Mouse (Mus musculus): Measurements from ENCODE around the gene Gabpb2. TPM values are rescaled to one million over a fixed set of nuclear protein-coding genes. Genes with fewer than 3 reads are reported as not detected.

Gene Gabpb2
- polyA plus RNA-seq, 1 experiment from 2014 or later: 7.7 TPM

GRCm38 (mm10) chr3:95243086-95243485 lies 25.4 kb upstream of the Gabpb2 start:
- no peak for ATAC-seq (ENCODE audit: insufficient number of reproducible peaks, low FRiP score)
- H3K4me2 ChIP-seq: no peak overlapping the region
- no peak overlapping the region for H3K27ac ChIP-seq (ENCODE audit: poor library complexity, severe bottlenecking)
- H3K27me3 ChIP-seq (replicated peaks): no peaks in the 10 kb centered on the region
- H3K4me3 ChIP-seq: no peak overlapping the region
- 75% methylated on average over 2 of the region's 2 CpGs for WGBS
- no peak overlapping the region for H3K9ac ChIP-seq
- 0 out of 2 replicates have a peak, but pooled peaks cover 6% of the 10 kb centered on the region for H3K9me3 ChIP-seq (replicated peaks)
- peaks cover 5% of the 10 kb centered on the region for H3K4me1 ChIP-seq (replicated peaks)
- H3K36me3 ChIP-seq: peaks cover 17% of the 10 kb centered on the region

- Histone ChIP-seq H3K9ac (peak within 1 kb of the TSS; percentile 26), H3K27ac (ENCODE audit: poor library complexity, severe bottlenecking) (no peak within 1 kb of the TSS), H3K4me2 (peak within 1 kb of the TSS; percentile 34), H3K27me3 (replicated peaks) (no peaks in the 10 kb centered on the region), H3K36me3 (peaks cover 26% of the 10 kb centered on the region), H3K4me3 (0 out of 2 replicates have a peak within 1 kb of the TSS, but pooled peaks have one; percentile 0), H3K4me1 (replicated peaks) (peaks cover 10% of the 10 kb centered on the region), H3K9me3 (replicated peaks) (0 out of 2 replicates have a peak, but pooled peaks cover 9% of the 10 kb centered on the region)
- 72% methylated on average over 7 of the region's 7 CpGs for WGBS
- no peak for ATAC-seq (ENCODE audit: insufficient number of reproducible peaks, low FRiP score)
These were observed 23.8 kb upstream of the Gabpb2 start, which contains the start of gene Gm128 for GRCm38 (mm10) chr3:95241498-95241897. TSS of gene Gm128 (minus strand) at chr3:95241598.

GRCm38 (mm10) chr3:95240900-95241299 lies 23.2 kb upstream of the Gabpb2 start:
- Histone ChIP-seq H3K36me3 (peaks cover 32% of the 10 kb centered on the region), H3K9ac (peak overlapping the region; percentile 26), H3K4me1 (replicated peaks) (peaks cover 10% of the 10 kb centered on the region), H3K27ac (ENCODE audit: poor library complexity, severe bottlenecking) (no peak overlapping the region), H3K27me3 (replicated peaks) (no peaks in the 10 kb centered on the region), H3K4me3 (0 out of 2 replicates have a peak overlapping the region, but pooled peaks have one; percentile 0), H3K9me3 (replicated peaks) (0 out of 2 replicates have a peak, but pooled peaks cover 9% of the 10 kb centered on the region), H3K4me2 (peak overlapping the region; percentile 34)
- 26% methylated on average over 17 of the region's 17 CpGs for WGBS
- 0 out of 2 replicates have a peak, but pooled peaks have one; percentile 13 for ATAC-seq (ENCODE audit: insufficient number of reproducible peaks, low FRiP score)

- no peak overlapping the region for H3K27ac ChIP-seq (ENCODE audit: poor library complexity, severe bottlenecking)
- no peak for ATAC-seq (ENCODE audit: insufficient number of reproducible peaks, low FRiP score)
- H3K4me1 ChIP-seq (replicated peaks): peaks cover 10% of the 10 kb centered on the region
- H3K27me3 ChIP-seq (replicated peaks): no peaks in the 10 kb centered on the region
- peaks cover 35% of the 10 kb centered on the region for H3K36me3 ChIP-seq
- H3K9ac ChIP-seq: no peak overlapping the region
- 0 out of 2 replicates have a peak, but pooled peaks cover 6% of the 10 kb centered on the region for H3K9me3 ChIP-seq (replicated peaks)
- 84% methylated on average over 12 of the region's 12 CpGs for WGBS
- H3K4me2 ChIP-seq: no peak overlapping the region
- no peak overlapping the region for H3K4me3 ChIP-seq
These were observed 22.3 kb upstream of the Gabpb2 start for GRCm38 (mm10) chr3:95239971-95240370.

GRCm38 (mm10) chr3:95239022-95239421 lies 21.3 kb upstream of the Gabpb2 start:
- 0 out of 2 replicates have a peak, but pooled peaks cover 6% of the 10 kb centered on the region for H3K9me3 ChIP-seq (replicated peaks)
- no peak overlapping the region for H3K4me2 ChIP-seq
- peaks cover 10% of the 10 kb centered on the region for H3K4me1 ChIP-seq (replicated peaks)
- H3K36me3 ChIP-seq: peaks cover 44% of the 10 kb centered on the region
- no peak overlapping the region for H3K27ac ChIP-seq (ENCODE audit: poor library complexity, severe bottlenecking)
- 85% methylated on average over 6 of the region's 6 CpGs for WGBS
- no peak overlapping the region for H3K9ac ChIP-seq
- H3K27me3 ChIP-seq (replicated peaks): no peaks in the 10 kb centered on the region
- no peak for ATAC-seq (ENCODE audit: insufficient number of reproducible peaks, low FRiP score)
- no peak overlapping the region for H3K4me3 ChIP-seq

GRCm38 (mm10) chr3:95237541-95238099 lies 19.9 kb upstream of the Gabpb2 start:
- Histone ChIP-seq H3K27me3 (replicated peaks) (no peaks in the 10 kb centered on the region), H3K4me1 (replicated peaks) (peaks cover 16% of the 10 kb centered on the region), H3K4me3 (no peak overlapping the region), H3K9me3 (replicated peaks) (0 out of 2 replicates have a peak, but pooled peaks cover 6% of the 10 kb centered on the region), H3K36me3 (peaks cover 58% of the 10 kb centered on the region), H3K4me2 (no peak overlapping the region), H3K27ac (ENCODE audit: poor library complexity, severe bottlenecking) (no peak overlapping the region), H3K9ac (no peak overlapping the region)
- ATAC-seq (ENCODE audit: insufficient number of reproducible peaks, low FRiP score): no peak
- WGBS: 78% methylated on average over 8 of the region's 8 CpGs

GRCm38 (mm10) chr3:95235386-95236301 lies 17.9 kb upstream of the Gabpb2 start:
- H3K27ac ChIP-seq (ENCODE audit: poor library complexity, severe bottlenecking): no peak overlapping the region
- H3K4me1 ChIP-seq (replicated peaks): peaks cover 32% of the 10 kb centered on the region
- no peak overlapping the region for H3K4me2 ChIP-seq
- H3K36me3 ChIP-seq: peaks cover 73% of the 10 kb centered on the region
- WGBS: 88% methylated on average over 23 of the region's 23 CpGs
- no peak overlapping the region for H3K4me3 ChIP-seq
- no peak for ATAC-seq (ENCODE audit: insufficient number of reproducible peaks, low FRiP score)
- H3K9ac ChIP-seq: no peak overlapping the region
- no peaks in the 10 kb centered on the region for H3K27me3 ChIP-seq (replicated peaks)
- 0 out of 2 replicates have a peak, but pooled peaks cover 6% of the 10 kb centered on the region for H3K9me3 ChIP-seq (replicated peaks)

GRCm38 (mm10) chr3:95233303-95233980 lies 15.7 kb upstream of the Gabpb2 start:
- peaks cover 73% of the 10 kb centered on the region for H3K36me3 ChIP-seq
- no peak overlapping the region for H3K9ac ChIP-seq
- 87% methylated on average over 16 of the region's 16 CpGs for WGBS

GRCm38 (mm10) chr3:95232771-95233170 lies 15.1 kb upstream of the Gabpb2 start:
- 57% methylated on average over 7 of the region's 7 CpGs for WGBS
- Histone ChIP-seq H3K4me3 (no peak overlapping the region), H3K9ac (no peak overlapping the region)

More at GRCm38 (mm10) chr3:95233303-95233980, 15.7 kb upstream of the Gabpb2 start:
- H3K4me2 ChIP-seq: no peak overlapping the region
- peaks cover 42% of the 10 kb centered on the region for H3K4me1 ChIP-seq (replicated peaks)
- H3K4me3 ChIP-seq: no peak overlapping the region
- no peak overlapping the region for H3K27ac ChIP-seq (ENCODE audit: poor library complexity, severe bottlenecking)
- 0 out of 2 replicates have a peak, but pooled peaks cover 6% of the 10 kb centered on the region for H3K9me3 ChIP-seq (replicated peaks)
- H3K27me3 ChIP-seq (replicated peaks): no peaks in the 10 kb centered on the region
- ATAC-seq (ENCODE audit: insufficient number of reproducible peaks, low FRiP score): no peak

GRCm38 (mm10) chr3:95231298-95232221 lies 13.8 kb upstream of the Gabpb2 start, which contains the start of gene Mllt11:
TSS of gene Mllt11 (minus strand) at chr3:95232171.
- H3K9me3 ChIP-seq (replicated peaks): no peaks in the 10 kb centered on the region
- H3K27me3 ChIP-seq (replicated peaks): no peaks in the 10 kb centered on the region
- 74% methylated on average over 13 of the region's 13 CpGs for WGBS
- peaks cover 46% of the 10 kb centered on the region for H3K4me1 ChIP-seq (replicated peaks)
- H3K4me3 ChIP-seq: peak within 1 kb of the TSS; percentile 26
- H3K9ac ChIP-seq: peak within 1 kb of the TSS; percentile 61
- H3K27ac ChIP-seq (ENCODE audit: poor library complexity, severe bottlenecking): peak within 1 kb of the TSS; percentile 88
- peaks cover 57% of the 10 kb centered on the region for H3K36me3 ChIP-seq
- no peak for ATAC-seq (ENCODE audit: insufficient number of reproducible peaks, low FRiP score)
- H3K4me2 ChIP-seq: peak within 1 kb of the TSS; percentile 86

More at GRCm38 (mm10) chr3:95232771-95233170, 15.1 kb upstream of the Gabpb2 start:
- H3K9me3 ChIP-seq (replicated peaks): no peaks in the 10 kb centered on the region
- peaks cover 66% of the 10 kb centered on the region for H3K36me3 ChIP-seq
- H3K4me2 ChIP-seq: no peak overlapping the region
- no peak for ATAC-seq (ENCODE audit: insufficient number of reproducible peaks, low FRiP score)
- peaks cover 42% of the 10 kb centered on the region for H3K4me1 ChIP-seq (replicated peaks)
- no peaks in the 10 kb centered on the region for H3K27me3 ChIP-seq (replicated peaks)
- peak overlapping the region; percentile 38; the same call in 1 of the 2 replicates for H3K27ac ChIP-seq (ENCODE audit: poor library complexity, severe bottlenecking)
